Mouse (Mus musculus): ENCODE results near the gene Mpst. TPM values are rescaled to one million over a fixed set of nuclear protein-coding genes. Genes with fewer than 3 reads are reported as not detected.

The Mpst gene
- polyA plus RNA-seq, 1 experiment from 2014 or later, result 4.2 TPM

DNA sequence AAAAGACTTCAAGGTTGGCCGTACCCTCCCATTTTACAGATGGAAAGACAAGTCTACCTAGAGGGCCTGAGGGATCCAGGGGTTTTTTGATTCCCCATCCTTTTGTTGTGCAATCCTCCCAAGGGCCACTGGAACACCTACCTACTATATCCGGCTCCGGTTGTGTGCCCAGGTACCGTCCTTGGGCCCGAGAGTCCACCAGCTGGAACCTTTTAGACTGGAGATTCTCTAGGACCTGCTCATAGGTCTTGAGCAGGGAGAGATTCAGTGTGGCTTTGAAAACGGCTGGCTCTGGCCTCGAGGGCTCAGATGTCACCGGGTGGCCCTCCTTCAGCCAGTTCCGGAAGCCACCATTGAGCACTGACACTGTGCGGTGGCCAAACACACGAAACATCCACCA is 1.1 kb upstream of the Mpst start:
- no peaks in the 10 kb centered on the region for H3K9me3 ChIP-seq (replicated peaks)
- H3K4me3 ChIP-seq (replicated peaks), result peak overlapping the region; percentile 87
- peaks cover 16% of the 10 kb centered on the region for H3K27me3 ChIP-seq
- WGBS (ENCODE audit: insufficient replicate concordance), result 54% methylated on average over 11 of the region's 11 CpGs
- H3K4me2 ChIP-seq, result peak overlapping the region; percentile 94
- peak overlapping the region; percentile 100 for H3K27ac ChIP-seq
- no peak for ATAC-seq (ENCODE audit: low read depth)
- no peak for DNase-seq
- H3K36me3 ChIP-seq, result peaks cover 2% of the 10 kb centered on the region
- H3K9ac ChIP-seq, result peak overlapping the region; percentile 95
- peaks cover 83% of the 10 kb centered on the region for H3K4me1 ChIP-seq (replicated peaks)

DNA sequence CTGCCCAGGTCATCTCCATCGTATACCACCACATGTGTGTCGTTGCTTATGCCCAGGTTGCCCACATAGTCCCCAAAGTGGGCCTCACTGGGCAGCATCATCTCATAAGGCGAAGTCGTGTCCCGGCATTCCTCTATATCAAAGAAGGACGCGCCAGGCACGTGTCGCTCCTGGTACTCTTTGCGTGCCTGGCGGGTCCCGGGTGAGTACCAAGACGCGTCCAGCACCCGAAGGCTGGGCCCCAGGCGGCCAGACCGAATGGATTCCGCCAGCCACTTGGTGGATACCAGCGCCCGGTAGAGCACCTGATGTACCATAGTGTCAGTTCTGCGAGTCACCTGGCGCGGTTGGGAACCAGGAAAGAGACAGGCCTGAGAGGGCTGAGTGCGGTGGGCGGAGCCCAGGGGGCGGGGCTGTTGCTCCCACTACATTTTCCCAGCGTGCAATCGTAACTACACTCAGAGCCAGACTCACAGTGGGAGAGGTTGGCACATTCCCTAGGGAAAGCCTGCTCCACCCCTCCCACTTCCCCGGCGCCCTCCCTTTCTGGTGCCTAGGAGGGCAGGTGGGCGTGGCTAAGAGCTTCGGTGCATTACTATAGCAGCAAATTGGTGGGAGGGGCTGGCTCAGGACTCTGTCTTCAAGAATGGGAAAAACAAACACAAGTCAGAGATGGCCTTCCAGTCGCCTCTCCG is 552 bp upstream of the Mpst start, which contains the start of gene Tst:
Gene Tst (minus strand): TSS at position 391 of the 695 bp plus-strand sequence.
- 3% methylated on average over 34 of the region's 34 CpGs for WGBS (ENCODE audit: insufficient replicate concordance)
- H3K4me3 ChIP-seq (replicated peaks), result peak within 1 kb of the TSS; percentile 87
- H3K9ac ChIP-seq, result peak within 1 kb of the TSS; percentile 95
- H3K4me1 ChIP-seq (replicated peaks), result peaks cover 89% of the 10 kb centered on the region
- peak within 1 kb of the TSS; percentile 100 for H3K27ac ChIP-seq
- peaks cover 22% of the 10 kb centered on the region for H3K27me3 ChIP-seq
- DNase-seq (peak; percentile 79), ATAC-seq (ENCODE audit: low read depth) (peak; percentile 66)
- H3K9me3 ChIP-seq (replicated peaks), result no peaks in the 10 kb centered on the region
- peaks cover 7% of the 10 kb centered on the region for H3K36me3 ChIP-seq
- H3K4me2 ChIP-seq, result peak within 1 kb of the TSS; percentile 94

DNA sequence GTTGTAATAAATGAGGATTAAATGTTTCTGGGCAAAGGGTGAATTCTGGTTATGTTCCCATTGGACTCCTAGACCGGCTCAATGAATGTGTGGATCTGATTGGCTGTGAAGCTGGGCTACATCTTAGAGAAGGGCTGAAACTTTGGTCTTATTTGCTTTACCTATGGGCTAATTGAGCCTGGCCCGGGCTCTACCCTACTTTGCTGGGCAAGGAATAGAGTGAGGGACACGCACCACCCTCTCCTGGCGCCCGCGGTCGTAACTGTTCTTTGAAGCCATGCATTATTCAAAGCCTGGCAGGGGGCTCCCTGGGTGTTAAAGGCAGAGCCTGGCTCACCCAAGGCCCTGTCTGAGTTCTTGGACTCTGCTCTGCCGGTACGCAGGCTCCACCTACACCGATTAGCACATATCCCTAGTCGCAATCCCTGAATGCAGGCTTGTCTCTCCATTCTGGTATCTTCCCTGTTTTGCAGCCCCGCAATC is 3.4 kb downstream of the Mpst start:
- WGBS (ENCODE audit: insufficient replicate concordance), result 33% methylated on average over 12 of the region's 12 CpGs
- peak overlapping the region; percentile 94 for H3K4me2 ChIP-seq
- peak overlapping the region; percentile 43 for H3K4me3 ChIP-seq (replicated peaks)
- peaks cover 27% of the 10 kb centered on the region for H3K27me3 ChIP-seq
- H3K4me1 ChIP-seq (replicated peaks), result peaks cover 90% of the 10 kb centered on the region
- H3K27ac ChIP-seq, result peak overlapping the region; percentile 100
- no peak for DNase-seq
- no peaks in the 10 kb centered on the region for H3K9me3 ChIP-seq (replicated peaks)
- peaks cover 37% of the 10 kb centered on the region for H3K36me3 ChIP-seq
- no peak for ATAC-seq (ENCODE audit: low read depth)
- peak overlapping the region; percentile 76 for H3K9ac ChIP-seq

DNA sequence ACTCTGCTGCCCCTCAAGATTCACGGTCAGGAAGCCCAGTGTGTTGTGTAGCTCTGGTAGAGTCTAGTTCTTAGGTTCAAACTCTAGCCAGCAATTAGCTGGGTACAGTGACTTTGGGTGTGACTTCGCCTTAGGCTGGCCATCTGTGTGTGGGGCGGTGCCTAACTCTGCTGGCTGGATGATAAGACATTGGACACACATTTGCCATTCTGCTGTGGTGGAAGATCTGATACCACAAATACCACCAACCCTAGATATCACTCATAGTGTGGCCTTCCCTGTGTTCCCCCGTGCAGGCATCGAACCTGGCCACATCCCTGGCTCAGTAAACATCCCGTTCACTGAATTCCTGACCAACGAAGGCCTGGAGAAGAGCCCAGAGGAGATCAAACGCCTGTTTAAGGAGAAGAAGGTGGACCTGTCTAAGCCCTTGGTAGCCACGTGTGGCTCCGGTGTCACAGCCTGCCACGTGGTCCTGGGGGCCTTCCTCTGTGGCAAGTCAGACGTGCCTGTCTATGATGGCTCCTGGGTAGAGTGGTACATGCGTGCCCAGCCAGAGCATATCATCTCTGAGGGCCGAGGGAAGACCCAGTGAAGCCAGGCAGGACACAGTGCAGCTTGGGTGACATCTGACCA is 7.0 kb downstream of the Mpst start:
- peak overlapping the region; percentile 76 for H3K9ac ChIP-seq
- DNase-seq (peak; percentile 84), ATAC-seq (ENCODE audit: low read depth) (peak; percentile 95)
- peak overlapping the region; percentile 94 for H3K4me2 ChIP-seq
- peak overlapping the region; percentile 99 for H3K27ac ChIP-seq
- peaks cover 98% of the 10 kb centered on the region for H3K4me1 ChIP-seq (replicated peaks)
- 24% methylated on average over 14 of the region's 14 CpGs for WGBS (ENCODE audit: insufficient replicate concordance)
- H3K4me3 ChIP-seq (replicated peaks), result peak overlapping the region; percentile 34
- peaks cover 41% of the 10 kb centered on the region for H3K36me3 ChIP-seq
- no peaks in the 10 kb centered on the region for H3K9me3 ChIP-seq (replicated peaks)
- peaks cover 27% of the 10 kb centered on the region for H3K27me3 ChIP-seq

DNA sequence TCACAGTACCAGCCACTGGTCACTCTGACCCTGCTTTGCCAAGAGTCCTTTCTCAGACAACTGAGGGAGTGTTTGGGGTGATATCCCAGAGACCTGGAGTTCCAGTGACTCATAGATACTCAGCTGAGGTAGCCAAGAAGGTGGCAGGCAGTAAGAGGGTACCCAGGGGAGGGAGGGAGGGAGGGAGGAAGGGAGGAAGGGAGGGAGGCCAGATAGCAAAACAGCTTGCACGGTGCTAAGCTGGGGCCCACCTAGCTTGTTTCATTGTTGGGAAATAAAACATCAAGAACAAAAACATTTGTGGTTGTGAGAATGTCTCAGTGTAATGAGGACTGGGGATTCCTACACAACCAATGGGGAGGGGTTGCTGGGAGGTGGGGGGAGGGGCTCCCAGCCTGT is 7.5 kb downstream of the Mpst start:
- 24% methylated on average over 1 of the region's 1 CpGs for WGBS (ENCODE audit: insufficient replicate concordance)
- Histone ChIP-seq H3K9me3 (replicated peaks) (no peaks in the 10 kb centered on the region), H3K36me3 (peaks cover 41% of the 10 kb centered on the region), H3K27me3 (peaks cover 25% of the 10 kb centered on the region), H3K4me3 (replicated peaks) (peak overlapping the region; percentile 34), H3K4me2 (peak overlapping the region; percentile 94), H3K27ac (peak overlapping the region; percentile 99), H3K9ac (peak overlapping the region; percentile 76), H3K4me1 (replicated peaks) (peaks cover 97% of the 10 kb centered on the region)
- DNase-seq, result no peak
- peak; percentile 33 for ATAC-seq (ENCODE audit: low read depth)

DNA sequence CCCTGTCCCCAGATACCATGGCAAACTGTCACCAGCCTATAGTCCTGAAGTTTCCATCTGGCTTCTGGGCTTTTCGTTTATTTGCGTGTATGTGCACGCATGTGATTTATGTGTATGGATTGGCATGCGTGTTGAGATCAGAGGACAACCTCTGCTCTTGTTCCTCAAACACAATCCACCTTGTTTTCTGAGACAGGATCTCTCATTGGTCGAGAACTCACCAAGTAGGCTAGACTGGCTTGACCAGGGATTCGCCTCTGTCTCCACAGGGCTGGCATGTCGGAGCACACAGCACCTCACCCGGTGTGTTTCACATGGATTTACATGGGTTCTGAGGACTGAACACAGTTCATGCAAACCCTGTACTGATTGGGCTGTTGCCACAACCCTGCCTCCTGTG is 7.9 kb downstream of the Mpst start:
- H3K9me3 ChIP-seq (replicated peaks), result no peaks in the 10 kb centered on the region
- H3K27me3 ChIP-seq, result peaks cover 25% of the 10 kb centered on the region
- H3K4me1 ChIP-seq (replicated peaks), result peaks cover 96% of the 10 kb centered on the region
- peak overlapping the region; percentile 76 for H3K9ac ChIP-seq
- H3K36me3 ChIP-seq, result peaks cover 41% of the 10 kb centered on the region
- peak overlapping the region; percentile 99 for H3K27ac ChIP-seq
- H3K4me2 ChIP-seq, result peak overlapping the region; percentile 94
- ATAC-seq (ENCODE audit: low read depth) (no peak), DNase-seq (no peak)
- H3K4me3 ChIP-seq (replicated peaks), result 0 out of 2 replicates have a peak overlapping the region, but pooled peaks have one; percentile 34
- 87% methylated on average over 8 of the region's 8 CpGs for WGBS (ENCODE audit: insufficient replicate concordance)

DNA sequence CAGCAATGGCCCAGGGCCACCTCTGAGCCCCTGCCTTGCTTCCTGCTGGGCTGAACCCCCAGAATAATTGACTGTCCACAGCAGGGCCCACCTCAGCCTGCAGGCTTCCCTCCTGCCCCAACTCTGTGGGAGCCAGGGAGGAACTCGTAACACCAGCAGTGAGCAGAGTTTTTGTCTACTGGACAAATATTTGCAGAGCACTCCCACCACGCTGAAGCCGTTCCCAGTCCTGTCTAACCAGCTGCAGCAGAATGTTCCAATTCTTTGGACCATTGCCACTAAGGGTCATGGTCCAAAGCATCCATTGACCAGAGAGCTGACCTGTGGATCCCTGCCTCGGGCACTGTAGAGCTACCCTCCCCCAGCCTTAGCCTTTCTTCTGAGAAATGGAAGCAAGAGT is 10.7 kb downstream of the Mpst start:
- WGBS (ENCODE audit: insufficient replicate concordance), result 54% methylated on average over 4 of the region's 4 CpGs
- Histone ChIP-seq H3K36me3 (peaks cover 25% of the 10 kb centered on the region), H3K9ac (peak overlapping the region; percentile 39; the same call in 1 of the 2 replicates), H3K9me3 (replicated peaks) (no peaks in the 10 kb centered on the region), H3K4me1 (replicated peaks) (peaks cover 69% of the 10 kb centered on the region), H3K4me3 (replicated peaks) (no peak overlapping the region), H3K27ac (peak overlapping the region; percentile 99), H3K4me2 (no peak overlapping the region), H3K27me3 (peaks cover 28% of the 10 kb centered on the region)
- no peak for DNase-seq
- ATAC-seq (ENCODE audit: low read depth), result no peak

DNA sequence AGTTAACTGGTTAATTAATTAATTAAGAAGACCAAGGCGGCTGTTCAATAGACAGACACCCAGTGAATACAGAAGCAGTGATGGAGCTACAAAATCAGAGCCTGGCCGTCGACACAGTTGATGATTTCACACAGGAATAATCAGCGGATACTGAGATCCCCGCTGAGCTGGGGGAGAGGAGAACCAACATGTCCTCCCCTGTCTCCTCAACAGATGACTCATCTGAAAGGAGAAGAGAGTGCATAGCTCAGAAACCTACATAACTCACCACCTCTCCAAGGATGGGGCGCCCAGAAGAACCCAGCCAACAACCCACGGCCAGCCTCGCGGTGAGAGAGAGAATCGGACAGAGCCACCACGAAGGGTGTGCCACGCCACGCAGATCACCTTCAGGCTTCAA is 14.2 kb downstream of the Mpst start:
- H3K4me3 ChIP-seq (replicated peaks), result no peak overlapping the region
- peaks cover 59% of the 10 kb centered on the region for H3K27me3 ChIP-seq

DNA sequence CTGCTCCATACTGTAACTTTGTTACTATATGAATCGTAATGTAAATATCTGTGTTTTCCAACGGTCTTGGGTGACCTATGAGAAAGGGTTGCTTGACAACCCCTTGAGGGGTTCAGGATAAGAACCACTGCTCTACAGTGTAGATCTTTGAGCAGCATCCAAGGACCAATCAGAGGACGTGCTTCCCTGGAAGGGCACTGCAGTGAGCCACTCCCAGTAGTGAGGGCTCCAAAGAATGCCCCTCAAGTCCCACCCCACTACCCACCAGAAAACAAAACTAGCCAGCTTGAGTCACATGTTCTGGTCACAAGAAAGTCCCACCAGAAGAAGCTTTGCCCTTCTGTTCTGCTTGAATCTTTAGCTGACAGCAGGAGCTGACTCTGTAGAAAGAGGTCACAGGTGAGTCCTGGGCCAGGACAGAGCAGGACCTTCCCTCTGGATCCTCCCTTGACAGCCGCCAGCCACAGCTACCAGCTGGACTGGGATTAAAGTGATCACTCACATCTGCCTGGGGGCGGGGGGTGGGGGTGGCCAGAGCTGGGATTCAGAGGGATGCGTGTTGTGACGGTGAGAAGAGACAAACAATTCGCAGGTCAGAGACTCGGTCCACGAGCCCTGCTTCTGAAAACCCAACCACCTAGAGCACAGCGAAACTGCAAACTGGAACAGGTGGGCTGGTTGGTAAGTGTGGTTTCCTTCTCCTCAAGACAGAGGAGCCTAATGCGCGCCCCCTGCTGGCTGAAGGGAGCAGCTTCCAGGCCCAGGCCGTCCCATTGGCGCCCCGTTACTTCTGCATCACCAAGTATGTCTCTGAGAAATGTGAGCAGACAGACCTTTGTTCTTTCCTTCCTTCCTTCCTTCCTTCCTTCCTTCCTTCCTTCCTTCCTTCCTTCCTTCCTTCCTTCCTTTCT is 16.1 kb downstream of the Mpst start:
- Histone ChIP-seq H3K27me3 (peaks cover 75% of the 10 kb centered on the region), H3K4me3 (replicated peaks) (no peak overlapping the region), H3K4me2 (peak overlapping the region; percentile 33), H3K4me1 (replicated peaks) (peaks cover 27% of the 10 kb centered on the region), H3K9me3 (replicated peaks) (no peaks in the 10 kb centered on the region), H3K36me3 (no peaks in the 10 kb centered on the region), H3K9ac (0 out of 2 replicates have a peak overlapping the region, but pooled peaks have one; percentile 36), H3K27ac (no peak overlapping the region)
- ATAC-seq (ENCODE audit: low read depth), result peak; percentile 66
- 15% methylated on average over 16 of the region's 16 CpGs for WGBS (ENCODE audit: insufficient replicate concordance)
- DNase-seq, result peak; percentile 75

More for the DNA sequence above, 14.2 kb downstream of the Mpst start:
- no peak overlapping the region for H3K27ac ChIP-seq
- H3K4me1 ChIP-seq (replicated peaks), result peaks cover 46% of the 10 kb centered on the region
- ATAC-seq (ENCODE audit: low read depth), result no peak
- WGBS (ENCODE audit: insufficient replicate concordance), result 56% methylated on average over 13 of the region's 13 CpGs
- DNase-seq, result no peak
- no peaks in the 10 kb centered on the region for H3K36me3 ChIP-seq
- H3K9me3 ChIP-seq (replicated peaks), result no peaks in the 10 kb centered on the region
- no peak overlapping the region; the same call in 1 of the 2 replicates for H3K9ac ChIP-seq
- H3K4me2 ChIP-seq, result no peak overlapping the region

DNA sequence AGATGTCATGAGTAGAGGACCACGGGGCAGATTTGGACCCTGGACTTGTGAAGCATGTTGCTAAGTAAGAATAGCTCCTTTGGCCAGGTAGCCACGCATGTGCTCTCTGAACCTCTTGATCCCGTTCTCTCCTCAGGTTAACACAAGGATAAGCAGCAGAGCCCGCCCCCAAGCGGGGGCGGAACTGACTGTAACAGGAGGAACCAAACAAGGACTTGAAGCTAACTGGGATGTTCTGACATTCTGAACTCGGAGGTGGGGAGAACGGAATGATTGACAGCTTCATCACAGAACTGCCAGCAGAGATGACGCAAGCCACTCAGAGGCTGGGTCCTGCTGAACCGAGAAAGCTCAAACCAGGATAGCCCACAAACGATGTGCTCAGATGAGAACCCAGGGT is 18.3 kb downstream of the Mpst start:
- Histone ChIP-seq H3K36me3 (no peaks in the 10 kb centered on the region), H3K9me3 (replicated peaks) (no peaks in the 10 kb centered on the region), H3K27me3 (peaks cover 90% of the 10 kb centered on the region), H3K4me2 (no peak overlapping the region), H3K4me3 (replicated peaks) (no peak overlapping the region), H3K27ac (no peak overlapping the region), H3K9ac (no peak overlapping the region), H3K4me1 (replicated peaks) (peaks cover 12% of the 10 kb centered on the region)
- DNase-seq, result no peak
- 13% methylated on average over 11 of the region's 11 CpGs for WGBS (ENCODE audit: insufficient replicate concordance)
- peak; percentile 16; the same call in 1 of the 2 replicates for ATAC-seq (ENCODE audit: low read depth)

DNA sequence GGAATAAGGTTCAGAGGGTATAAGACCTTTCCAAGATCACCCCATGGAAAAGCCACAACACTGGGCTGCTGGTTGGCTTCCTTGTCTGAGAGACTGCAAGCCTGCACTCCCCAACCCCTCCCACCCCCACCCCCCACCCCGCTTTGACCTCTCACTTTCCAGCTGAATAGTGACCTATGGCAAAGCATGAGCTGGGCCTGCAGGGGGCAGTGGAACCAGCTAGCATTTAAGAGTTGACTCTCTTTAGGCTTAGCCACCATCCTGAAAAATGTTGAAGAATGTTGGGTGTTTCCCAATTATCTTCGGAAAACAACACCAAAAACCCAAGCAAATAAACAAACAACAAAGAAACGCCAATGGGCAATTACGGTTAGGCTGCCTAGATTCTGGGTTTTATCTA is 19.0 kb downstream of the Mpst start:
- Histone ChIP-seq H3K9ac (no peak overlapping the region), H3K27me3 (peaks cover 92% of the 10 kb centered on the region), H3K36me3 (no peaks in the 10 kb centered on the region), H3K9me3 (replicated peaks) (no peaks in the 10 kb centered on the region), H3K4me1 (replicated peaks) (peaks cover 12% of the 10 kb centered on the region), H3K4me3 (replicated peaks) (no peak overlapping the region), H3K4me2 (no peak overlapping the region), H3K27ac (no peak overlapping the region)
- ATAC-seq (ENCODE audit: low read depth), result no peak
- WGBS (ENCODE audit: insufficient replicate concordance), result 53% methylated on average over 4 of the region's 4 CpGs
- no peak for DNase-seq

Data from liver, embryonic 13.5 days (tissue).